Mouse (Mus musculus) ES-E14 (cell line): ENCODE measurements around the gene Med27. TPM values are rescaled to one million over a fixed set of nuclear protein-coding genes. Genes with fewer than 3 reads are reported as not detected.

Source experiments
- DNase-seq: peaks from one replicate; pipeline ENCODE4 v3.0.0-alpha.2; 2013; ENCODE audit warnings: low read depth, low spot score
- H3K27ac ChIP-seq: 2 replicates; pipeline ENCODE4 v1.5.1; 2012; ENCODE audit warnings: low read depth, mild to moderate bottlenecking, low read length, moderate library complexity, mixed read lengths; ENCODE audit not compliant: poor library complexity, insufficient read depth, severe bottlenecking
- H3K36me3 ChIP-seq: 2 replicates; pipeline ENCODE4 v1.6.1; 2012; ENCODE audit warnings: mild to moderate bottlenecking, low read length, moderate library complexity, mixed read lengths; ENCODE audit not compliant: control insufficient read depth, poor library complexity, insufficient read depth, severe bottlenecking
- H3K4me1 ChIP-seq, 2 experiments: fragments of 150-350 bp in 1 of 2; sonication (generic) in 1 of 2; 2 replicates each; pipeline ENCODE4 v1.6.1; 2012; ENCODE audit warnings: low read length in 2 of 2, mild to moderate bottlenecking in 1 of 2, mixed read lengths in 1 of 2; ENCODE audit not compliant: control insufficient read depth in 2 of 2, insufficient read depth in 2 of 2, poor library complexity in 1 of 2
- H3K4me3 ChIP-seq, 2 experiments: fragments of 150-350 bp in 1 of 2; sonication (generic) in 1 of 2; 2 replicates each; pipeline ENCODE4 v1.5.1; 2012; ENCODE audit warnings: low read length in 2 of 2, low read depth in 1 of 2, mild to moderate bottlenecking in 1 of 2, mixed read lengths in 1 of 2; ENCODE audit not compliant: insufficient read depth in 1 of 2, poor library complexity in 1 of 2, severe bottlenecking in 1 of 2
- H3K9ac ChIP-seq: 2 replicates; pipeline ENCODE4 v1.6.1; 2012; ENCODE audit warnings: low read depth, mild to moderate bottlenecking, low read length, mixed read lengths; ENCODE audit not compliant: poor library complexity, insufficient read depth, severe bottlenecking
- H3K9me3 ChIP-seq: fragments of 150-350 bp; sonication (generic); 2 replicates; pipeline ENCODE4 v1.6.1; 2012; ENCODE audit warnings: low read depth, mild to moderate bottlenecking, low read length; ENCODE audit not compliant: control insufficient read depth, insufficient read depth
- CHD2 ChIP-seq: IDR thresholded peaks from 2 replicates; pipeline ENCODE4 v1.6.1; 2014; ENCODE audit warnings: mild to moderate bottlenecking, low read depth, low read length, inconsistent platforms
- HCFC1 ChIP-seq: IDR thresholded peaks from 2 replicates; pipeline ENCODE4 v1.6.1; 2012; ENCODE audit warnings: low read length, inconsistent platforms, borderline replicate concordance; ENCODE audit not compliant: insufficient read depth
- MAFK ChIP-seq: IDR thresholded peaks from 2 replicates; pipeline ENCODE4 v1.6.1; 2014; ENCODE audit warnings: mild to moderate bottlenecking, low read depth, low read length, inconsistent platforms; ENCODE audit not compliant: insufficient read depth
- ZC3H11A ChIP-seq: IDR thresholded peaks from 2 replicates; pipeline ENCODE4 v1.6.1; 2012; ENCODE audit warnings: low read depth, mild to moderate bottlenecking, inconsistent platforms, low read length, borderline replicate concordance
- ZNF384 ChIP-seq: IDR thresholded peaks from 2 replicates; pipeline ENCODE4 v1.6.1; 2012; ENCODE audit warnings: low read depth, low read length, inconsistent platforms
- in situ Hi-C, 2 experiments: fragments of 600-800 bp; cut with MboI; formaldehyde crosslinking; loops; one replicate each; pipeline ENCODE4 v1.15.1; 2025; ENCODE audit warnings: low sequenced_read_pairs in 2 of 2, inconsistent platforms in 1 of 2; ENCODE audit not compliant: unreplicated experiment in 2 of 2
- total RNA-seq: library from RNA; depleted of rRNA; stranded (reverse); fragments of 300-350 nt; gene quantifications from 2 replicates; pipeline ENCODE4 v1.2.3, GENCODE M21; 2012

Gene Med27
- total RNA-seq, 1 experiment = 25.6 TPM

- TF ChIP-seq ZNF384 (no peak), HCFC1 (no peak), CHD2 (no peak), MAFK (no peak), ZC3H11A (no peak)
- H3K9ac ChIP-seq = no peak overlapping the region
- H3K36me3 ChIP-seq = no peaks in the 10 kb centered on the region
- in situ Hi-C loops = no loop called here
- no peak overlapping the region for H3K4me3 ChIP-seq
- no peak for DNase-seq
- no peak overlapping the region for H3K27ac ChIP-seq
- peaks cover 7 to 16% of the 10 kb centered on the region in 2 experiments; a peak in 3 of 4 replicates for H3K4me1 ChIP-seq
- H3K9me3 ChIP-seq = no peaks in the 10 kb centered on the region
These were observed 135.2 kb downstream of the Med27 start for GRCm38 (mm10) chr2:29481856-29482255.

GRCm38 (mm10) chr2:29482979-29483718 is 136.5 kb downstream of the Med27 start:
- H3K36me3 ChIP-seq = no peaks in the 10 kb centered on the region
- no peak for TF ChIP-seq CHD2
- no peak for TF ChIP-seq MAFK
- no peak for TF ChIP-seq ZC3H11A
- no peak for TF ChIP-seq HCFC1
- TF ChIP-seq ZNF384 = no peak
- peaks cover 7 to 16% of the 10 kb centered on the region in 2 experiments; a peak in 3 of 4 replicates for H3K4me1 ChIP-seq
- no peaks in the 10 kb centered on the region for H3K9me3 ChIP-seq
- no peak overlapping the region for H3K9ac ChIP-seq
- DNase-seq = no peak
- H3K4me3 ChIP-seq = no peak overlapping the region
- H3K27ac ChIP-seq = no peak overlapping the region
- in situ Hi-C loops = no loop called here

DNA sequence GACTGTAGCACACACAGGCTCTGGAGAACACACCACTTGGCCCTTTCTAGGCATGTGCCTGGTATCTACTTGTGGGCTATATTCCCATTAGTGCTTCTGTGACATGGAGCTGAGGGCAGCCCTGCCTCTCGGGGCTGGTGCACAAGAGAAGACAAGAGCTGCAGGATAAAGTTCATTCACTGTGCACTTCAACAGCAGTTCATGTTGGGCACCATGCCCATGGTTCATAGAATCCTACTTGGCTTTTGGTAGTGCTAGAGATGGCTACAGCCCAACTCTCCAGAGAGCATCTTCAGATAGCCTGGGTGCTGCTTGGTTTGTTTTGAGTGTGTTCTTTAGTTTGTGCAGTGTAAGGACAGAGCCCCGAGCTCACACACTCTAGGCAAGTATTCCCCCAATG is 138.9 kb downstream of the Med27 start:
- H3K36me3 ChIP-seq = no peaks in the 10 kb centered on the region

GRCm38 (mm10) chr2:29486491-29486890 is 139.9 kb downstream of the Med27 start:
- in situ Hi-C loops = no loop called here
- TF ChIP-seq ZC3H11A (no peak), ZNF384 (no peak), CHD2 (no peak), MAFK (no peak), HCFC1 (no peak)
- H3K27ac ChIP-seq = no peak overlapping the region
- H3K4me1 ChIP-seq = peaks cover 6 to 16% of the 10 kb centered on the region in 2 experiments; a peak in 3 of 4 replicates
- no peaks in the 10 kb centered on the region for H3K9me3 ChIP-seq
- no peak overlapping the region for H3K4me3 ChIP-seq
- H3K9ac ChIP-seq = no peak overlapping the region
- no peak for DNase-seq
- H3K36me3 ChIP-seq = no peaks in the 10 kb centered on the region

More for the DNA sequence above, 138.9 kb downstream of the Med27 start:
- H3K9me3 ChIP-seq = no peaks in the 10 kb centered on the region
- TF ChIP-seq HCFC1 (no peak), MAFK (no peak), ZNF384 (no peak), ZC3H11A (no peak), CHD2 (no peak)
- DNase-seq = no peak
- H3K4me3 ChIP-seq = no peak overlapping the region
- in situ Hi-C loops = no loop called here
- no peak overlapping the region for H3K27ac ChIP-seq
- no peak overlapping the region for H3K9ac ChIP-seq
- H3K4me1 ChIP-seq = peaks cover 7 to 16% of the 10 kb centered on the region in 2 experiments; a peak in 3 of 4 replicates

- Histone ChIP-seq H3K4me1 (peaks cover 0 to 14% of the 10 kb centered on the region in 2 experiments; a peak in 3 of 4 replicates), H3K4me3 (no peak overlapping the region), H3K36me3 (no peaks in the 10 kb centered on the region), H3K27ac (no peak overlapping the region), H3K9ac (no peak overlapping the region), H3K9me3 (no peaks in the 10 kb centered on the region)
- in situ Hi-C loops = no loop called here
- DNase-seq = no peak
- no peak for TF ChIP-seq HCFC1
- TF ChIP-seq CHD2 = no peak
- TF ChIP-seq ZNF384 = no peak
- TF ChIP-seq ZC3H11A = no peak
- TF ChIP-seq MAFK = no peak
These were observed 141.0 kb downstream of the Med27 start for GRCm38 (mm10) chr2:29487652-29488051.
